Mouse (Mus musculus) layer of hippocampus, adult 9-11 months (tissue): Measurements from ENCODE around the gene Phip.

ENCODE experiments used
- DNase-seq: peaks from one replicate; pipeline ENCODE4 v3.0.0; 2022

The Phip gene

DNA sequence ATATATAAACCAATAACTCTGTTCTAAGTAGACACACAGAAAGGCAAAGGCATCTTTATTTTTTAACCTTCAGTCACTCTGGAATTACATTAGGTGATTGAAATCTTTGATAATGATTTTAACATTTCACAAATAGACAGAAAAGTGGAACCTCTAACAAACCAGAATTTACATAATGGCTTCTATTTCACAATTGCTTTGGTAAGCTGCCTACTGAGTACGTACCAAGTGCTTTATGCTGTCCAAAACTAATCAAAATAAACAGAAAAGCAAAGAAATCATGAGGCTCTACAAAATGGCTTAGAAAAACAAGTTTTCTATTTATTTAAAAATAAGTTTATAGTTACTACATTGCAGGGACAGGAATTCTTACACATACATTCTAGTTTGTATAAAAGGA, 109.2 kb downstream of the Phip start:
- no peak for DNase-seq

- DNase-seq = no peak
Measured at GRCm38 (mm10) chr9:82861775-82862430, 113.4 kb downstream of the Phip start.

DNA sequence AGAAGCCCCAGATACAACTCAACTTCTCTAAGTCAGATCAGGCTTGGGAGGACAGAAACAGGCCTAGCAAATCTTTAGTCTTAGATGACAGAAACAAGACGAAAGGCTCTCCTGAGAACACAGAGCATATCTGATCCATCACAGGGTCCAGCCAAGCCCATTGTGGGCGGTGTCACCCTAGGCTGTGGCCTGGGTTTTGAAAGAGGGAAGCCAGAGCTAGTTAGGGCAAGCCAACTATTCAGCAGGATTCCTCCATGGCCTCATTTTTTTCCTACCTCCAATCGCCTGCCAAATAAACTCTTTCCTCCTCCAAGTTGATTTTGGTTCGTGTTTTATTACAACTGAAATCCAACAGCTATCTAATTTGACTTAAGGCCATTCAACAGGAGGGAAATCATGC, 114.0 kb downstream of the Phip start:
- DNase-seq = no peak

- DNase-seq = no peak
Measured at GRCm38 (mm10) chr9:82860805-82861204, 114.5 kb downstream of the Phip start.

- peak; percentile 25 for DNase-seq
Measured at GRCm38 (mm10) chr9:82856241-82856640, 119.1 kb downstream of the Phip start.

- DNase-seq = peak; percentile 36
Measured at GRCm38 (mm10) chr9:82854973-82855614, 120.2 kb downstream of the Phip start.

GRCm38 (mm10) chr9:82854040-82854439, 121.3 kb downstream of the Phip start:
- no peak for DNase-seq

GRCm38 (mm10) chr9:82842671-82843070, 132.6 kb downstream of the Phip start:
- no peak for DNase-seq

GRCm38 (mm10) chr9:82835921-82836320, 139.4 kb downstream of the Phip start:
- no peak for DNase-seq

- no peak for DNase-seq
Measured at GRCm38 (mm10) chr9:82831891-82832290, 143.4 kb downstream of the Phip start.

DNA sequence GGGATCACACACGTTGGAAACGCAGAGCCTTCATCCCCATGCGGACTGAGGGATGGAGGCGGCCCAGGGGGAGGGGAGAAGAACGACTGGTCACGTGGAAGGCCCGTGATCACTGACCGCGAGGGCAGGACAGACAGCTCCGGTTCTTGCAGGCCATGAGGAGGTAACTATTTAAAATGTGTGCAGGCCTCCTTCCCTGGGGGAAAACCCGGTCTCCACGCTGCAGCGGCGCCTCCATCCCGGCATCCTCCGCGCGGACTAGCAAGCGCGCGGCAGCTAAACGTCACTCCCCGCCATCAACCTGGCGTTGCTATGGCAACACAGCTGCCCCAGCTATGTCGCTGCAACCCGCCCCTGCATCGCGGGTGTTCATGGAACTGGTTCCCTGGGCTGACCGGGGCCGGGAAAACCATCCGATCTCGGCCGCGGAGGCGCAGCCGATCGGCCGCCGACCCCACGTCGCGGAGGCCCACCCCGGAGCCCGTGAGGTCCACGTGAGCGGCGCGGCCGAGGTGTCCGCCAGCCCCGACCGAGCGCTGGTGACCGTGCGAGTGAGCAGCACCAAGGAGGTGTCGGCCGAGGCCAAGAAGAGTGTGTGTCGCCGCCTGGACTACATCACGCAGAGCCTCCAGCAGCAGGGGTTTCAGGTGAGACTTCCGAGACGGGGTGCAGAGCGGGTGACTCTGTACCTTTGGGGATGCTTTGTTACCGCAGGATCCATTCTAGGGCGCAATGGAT, 145.5 kb downstream of the Phip start:
- peak; percentile 91 for DNase-seq

- no peak for DNase-seq
Measured at GRCm38 (mm10) chr9:82829007-82829689, 146.2 kb downstream of the Phip start, which contains the start of gene Irak1bp1. Irak1bp1 (plus strand) TSS chr9:82829540.

DNA sequence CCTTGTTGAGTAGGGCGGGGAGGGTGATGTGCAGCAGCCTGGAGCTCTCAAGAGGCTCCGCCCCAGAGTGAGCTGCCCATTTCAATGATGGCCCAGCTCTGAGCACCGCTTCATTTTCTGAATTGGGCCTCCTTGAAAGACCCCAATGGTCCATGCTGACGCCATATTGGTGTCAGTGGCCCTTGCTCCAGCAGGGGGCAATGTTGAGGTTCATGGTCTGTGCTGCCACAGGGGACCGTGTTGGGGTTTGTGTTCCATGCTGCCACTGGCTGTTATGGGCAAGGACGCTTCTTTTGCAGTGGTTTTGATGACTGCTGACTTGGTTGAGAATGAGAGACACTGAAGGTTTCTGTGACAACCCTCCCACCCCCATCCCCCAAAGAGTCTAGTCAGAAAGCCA, 148.9 kb downstream of the Phip start:
- no peak for DNase-seq
